Mouse (Mus musculus) lung, postnatal 25 days (tissue): ENCODE results near the gene Nabp1.
"Not testable (repeated sequence)": the region's sequence is repeated elsewhere in the genome, so short reads cannot be mapped to it uniquely, and the experiment has no call there.

Experiments
- DNase-seq: peaks from one replicate; pipeline ENCODE4 v3.0.0; 2022; ENCODE audit warnings: low spot score

Gene Nabp1

GRCm38 (mm10) chr1:51486291-51486690 is 8.1 kb upstream of the Nabp1 start:
- DNase-seq: no peak

DNA sequence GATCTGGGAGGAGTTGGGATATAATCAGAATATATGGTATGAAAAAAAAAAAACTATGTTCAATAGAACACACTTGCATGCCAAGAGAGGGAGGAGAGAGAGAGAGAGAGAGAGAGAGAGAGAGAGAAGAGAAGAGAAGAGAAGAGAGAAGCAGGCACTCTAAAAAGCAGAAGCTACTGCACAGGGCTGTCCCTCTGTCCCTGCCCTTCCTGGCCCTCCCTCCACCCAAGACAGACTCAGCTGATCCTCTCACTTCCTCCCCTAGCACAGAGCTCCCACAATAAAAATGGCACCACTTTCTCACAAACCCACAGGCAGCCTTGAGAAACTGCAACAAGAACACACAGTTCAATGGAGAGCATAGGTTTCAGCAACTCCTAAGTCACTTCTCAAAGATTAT is 2.2 kb upstream of the Nabp1 start:
- DNase-seq: peak; percentile 50

- DNase-seq: no peak
These were observed 1.5 kb upstream of the Nabp1 start for GRCm38 (mm10) chr1:51479691-51480090.

GRCm38 (mm10) chr1:51479027-51479329 is 753 bp upstream of the Nabp1 start:
- no peak for DNase-seq

GRCm38 (mm10) chr1:51477656-51478081 is 556 bp downstream of the Nabp1 start:
- DNase-seq: peak; percentile 36

GRCm38 (mm10) chr1:51476405-51476804 is 1.8 kb downstream of the Nabp1 start:
- peak; percentile 16 for DNase-seq

DNA sequence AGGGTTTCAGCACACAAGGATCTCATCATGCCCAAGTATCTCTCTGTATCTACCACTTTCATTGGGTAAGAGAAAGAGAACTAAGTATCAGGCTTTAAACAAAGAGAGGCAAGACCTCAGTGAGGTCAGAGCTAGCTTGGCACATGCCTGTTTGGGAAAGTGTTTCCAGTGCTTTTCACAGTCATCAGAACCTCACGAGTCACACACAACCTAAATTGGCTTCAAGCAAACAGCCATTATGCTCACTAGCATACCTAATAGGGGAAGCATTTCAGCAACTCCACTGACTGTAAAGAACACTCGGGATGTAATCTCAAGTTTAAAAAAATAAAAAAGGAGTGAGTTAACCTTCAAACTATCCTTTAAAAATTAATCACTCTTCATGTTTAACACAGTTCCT is 10.1 kb downstream of the Nabp1 start:
- no peak for DNase-seq

DNA sequence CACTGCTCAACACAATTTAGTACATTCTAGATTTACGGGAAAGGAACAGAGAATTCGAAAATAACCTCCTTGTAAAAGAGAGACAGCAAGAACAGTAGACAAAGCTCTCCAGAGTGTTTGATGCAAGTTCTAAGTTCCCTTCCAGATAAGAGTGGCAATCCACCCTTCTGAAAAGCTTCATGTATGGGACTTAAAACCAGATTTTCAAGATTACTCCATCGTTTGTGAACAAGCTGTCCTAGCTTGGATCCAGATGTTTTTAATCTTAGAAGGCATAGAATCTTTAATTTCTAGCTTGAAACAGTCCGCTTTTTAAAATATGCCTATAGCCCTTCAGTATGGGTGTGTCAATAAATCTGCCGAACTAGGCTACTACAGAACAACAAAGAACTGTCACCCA is 11.0 kb downstream of the Nabp1 start:
- no peak for DNase-seq

DNA sequence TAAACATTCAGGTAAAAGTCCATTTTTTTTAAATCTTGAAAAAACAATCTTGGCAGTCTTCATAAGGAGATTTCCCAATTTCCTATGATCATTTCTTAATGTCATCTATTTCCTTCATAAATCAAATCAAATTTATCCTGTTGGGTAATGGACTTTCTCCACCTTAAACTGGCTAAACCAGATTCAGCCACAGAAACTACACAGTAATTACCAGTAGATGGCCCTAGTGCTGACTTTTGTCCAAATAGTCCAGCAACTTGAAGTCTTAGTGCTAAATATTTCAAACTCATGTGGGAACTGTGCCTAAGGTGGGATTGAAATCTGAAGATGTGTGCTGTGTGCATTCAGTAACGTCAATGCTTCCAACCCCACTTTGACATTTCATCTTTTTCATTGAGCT is 11.8 kb downstream of the Nabp1 start:
- DNase-seq: peak; percentile 63

DNA sequence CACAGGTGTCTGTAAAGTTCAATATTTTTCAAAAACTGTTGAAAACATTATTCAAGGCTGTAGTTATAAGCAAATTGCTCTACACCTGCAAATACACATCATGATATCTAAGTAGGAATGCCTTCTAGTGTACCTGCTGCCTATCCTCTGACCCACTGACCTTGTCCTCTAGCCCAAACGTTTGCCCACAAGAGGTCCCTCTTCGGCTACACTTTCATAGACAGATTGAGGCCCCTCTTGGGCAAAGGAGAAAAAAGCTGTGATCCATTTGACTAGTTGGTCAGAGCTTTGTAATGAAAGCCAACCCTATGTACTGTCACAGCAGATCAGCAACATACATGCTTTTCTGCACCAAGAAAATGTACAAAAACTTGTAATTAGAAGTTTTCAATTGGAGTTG is 12.9 kb downstream of the Nabp1 start:
- no peak for DNase-seq

- no peak for DNase-seq
These were observed 15.2 kb downstream of the Nabp1 start for GRCm38 (mm10) chr1:51463038-51463437.

DNA sequence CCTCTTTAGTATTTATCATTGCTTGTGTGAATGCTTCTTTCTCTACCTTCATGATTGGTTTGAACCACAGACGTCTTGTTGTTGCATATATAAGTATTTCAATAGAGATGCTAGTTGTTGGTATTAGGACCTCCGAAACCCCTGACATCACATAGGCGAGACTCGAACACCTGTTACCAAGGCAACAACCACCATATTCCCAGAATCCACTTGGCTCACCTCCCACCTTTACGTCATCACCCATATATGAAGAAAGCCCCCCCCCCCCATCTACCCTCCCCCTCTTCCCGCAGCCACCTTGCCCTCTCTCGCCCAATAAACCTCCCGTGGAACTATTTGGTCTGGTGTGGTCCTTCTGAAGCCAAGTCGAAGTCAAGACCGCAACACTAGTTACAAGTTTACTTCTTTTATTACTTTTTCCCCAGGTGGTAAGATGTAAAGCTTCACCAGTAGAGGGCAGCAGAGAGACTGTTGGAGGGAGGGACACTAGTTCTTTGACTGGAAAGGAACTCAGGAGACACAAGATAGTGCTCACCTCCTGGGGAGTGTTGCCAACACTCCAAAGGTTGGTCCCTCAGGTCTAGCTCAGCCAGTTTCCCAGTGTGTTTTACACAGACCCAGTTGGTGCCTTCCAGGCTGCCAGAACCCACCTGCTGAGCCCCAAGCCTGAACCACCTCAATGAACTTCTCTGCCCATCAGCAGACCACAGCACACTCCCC is 19.3 kb downstream of the Nabp1 start:
- DNase-seq: peak; percentile 55

- no peak for DNase-seq
These were observed 20.1 kb downstream of the Nabp1 start for GRCm38 (mm10) chr1:51458089-51458488.

GRCm38 (mm10) chr1:51457249-51457648 is 21.0 kb downstream of the Nabp1 start:
- no peak for DNase-seq

- no peak for DNase-seq
These were observed 29.4 kb downstream of the Nabp1 start for GRCm38 (mm10) chr1:51448789-51449188.

DNA sequence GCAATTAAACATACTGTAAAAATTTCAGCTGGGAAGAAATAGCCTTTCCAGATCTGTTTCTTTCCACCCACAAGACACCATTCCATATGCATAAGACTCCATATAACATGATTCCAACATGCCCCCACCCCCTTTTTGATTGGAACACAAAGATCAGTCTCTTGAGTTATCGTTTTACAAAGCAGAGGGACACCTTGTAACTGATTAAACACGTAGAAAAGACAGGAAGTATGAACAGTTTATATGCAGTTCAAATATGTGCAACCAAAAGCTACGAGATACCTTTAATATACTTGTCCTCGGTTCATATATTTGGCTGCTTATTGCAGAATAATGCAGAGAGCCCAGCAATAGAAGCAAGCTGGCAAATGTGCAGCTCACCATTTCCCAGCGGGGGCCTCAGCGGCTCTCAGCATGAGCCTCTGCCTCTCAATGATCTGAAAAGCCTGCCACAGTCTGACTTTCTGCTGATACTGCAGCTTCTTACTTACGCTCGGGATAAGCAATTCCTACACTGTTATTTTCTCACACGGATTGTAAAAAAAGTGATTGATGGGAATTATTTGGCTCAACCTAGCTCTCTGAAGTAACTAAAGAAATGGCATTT is 32.3 kb downstream of the Nabp1 start:
- no peak for DNase-seq

DNA sequence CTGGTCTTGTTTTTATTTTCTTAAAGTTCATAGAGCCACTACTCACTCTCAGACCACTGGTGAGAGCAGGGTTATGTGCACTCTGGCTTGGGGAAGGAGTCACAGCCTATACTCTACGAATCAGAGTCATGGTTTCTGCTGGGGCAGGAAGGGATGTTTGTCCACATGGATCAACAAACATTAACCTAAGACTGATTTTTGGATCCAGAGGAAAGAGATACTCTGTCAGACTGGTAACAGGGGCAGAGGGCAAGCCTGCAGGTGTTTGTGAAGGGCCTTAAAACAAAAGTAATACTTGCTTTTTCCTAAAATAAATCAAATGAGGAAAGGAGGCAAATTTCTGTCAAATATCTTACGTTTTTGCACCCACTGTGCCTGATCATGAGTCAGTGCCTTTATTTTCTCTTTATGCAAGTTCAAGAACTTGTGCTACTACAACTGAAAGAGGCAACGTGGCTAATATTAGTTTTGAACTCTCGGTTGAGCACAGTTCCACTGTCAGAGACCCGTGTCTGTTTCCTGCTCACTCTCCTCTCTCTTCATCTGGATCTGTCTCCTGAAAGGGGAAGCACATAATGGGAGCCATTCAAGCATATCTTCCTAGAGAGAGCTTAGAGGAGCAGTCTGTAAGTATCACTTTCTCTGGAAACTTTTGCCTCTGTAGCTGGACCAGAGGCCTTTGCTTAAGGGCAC is 32.9 kb downstream of the Nabp1 start:
- no peak for DNase-seq

- DNase-seq: no peak
These were observed 48.5 kb downstream of the Nabp1 start for GRCm38 (mm10) chr1:51429775-51430174.

DNA sequence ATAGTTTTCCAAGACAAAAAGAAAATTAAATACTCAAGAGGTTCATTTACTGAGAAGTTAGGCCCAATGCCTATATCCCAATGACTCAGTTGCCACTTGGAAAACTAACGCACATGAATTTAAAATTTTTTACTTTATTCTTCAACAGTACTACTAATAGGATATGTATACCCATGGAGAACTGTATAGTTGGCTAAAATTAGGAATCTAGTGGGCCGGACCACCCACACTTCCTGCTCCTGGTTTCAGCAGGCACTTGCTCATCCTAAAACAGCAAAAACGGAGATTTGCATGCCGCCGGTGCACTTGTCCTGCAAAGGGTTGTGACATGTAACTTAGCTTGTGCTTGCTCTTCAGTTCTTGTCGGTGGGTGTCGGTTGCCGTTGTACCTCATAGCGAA is 51.9 kb downstream of the Nabp1 start:
- DNase-seq: no peak

DNA sequence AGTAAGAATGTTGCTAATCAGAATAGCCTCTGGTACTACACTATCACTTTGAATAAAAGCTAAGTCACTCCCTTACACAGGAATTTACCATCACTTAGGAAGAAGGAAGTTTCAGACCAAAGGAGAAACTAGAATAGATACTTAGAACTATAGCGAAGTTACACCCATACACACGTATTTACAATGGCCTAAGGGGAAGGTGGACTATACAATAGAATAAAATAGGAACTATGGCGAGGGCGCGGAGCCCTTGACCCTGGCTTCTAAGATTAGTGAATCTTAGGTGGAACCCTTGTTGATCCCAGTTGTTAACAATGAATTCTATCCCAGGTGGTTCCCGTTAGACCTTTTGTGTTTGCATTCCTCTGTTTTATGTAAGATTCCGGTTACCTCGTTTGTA is 57.2 kb downstream of the Nabp1 start:
- not testable (repeated sequence) for DNase-seq

DNA sequence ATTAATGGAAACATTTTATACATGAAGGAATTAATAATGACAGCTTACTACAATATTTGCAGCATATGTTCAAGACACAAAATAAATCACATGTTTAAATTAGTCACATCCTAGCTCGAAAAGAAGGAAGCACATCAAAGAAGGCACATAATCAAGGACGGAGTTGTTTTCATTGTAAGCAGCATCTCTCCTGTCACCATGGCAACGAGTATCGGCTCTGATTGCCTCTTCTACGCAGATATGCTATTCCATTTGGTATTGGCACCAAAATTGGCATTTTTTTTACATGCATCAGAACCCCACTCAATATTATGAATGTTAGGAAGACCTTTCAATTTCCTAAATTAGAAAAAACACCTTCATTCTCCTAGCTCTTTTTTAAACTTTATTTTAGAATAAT is 59.5 kb downstream of the Nabp1 start:
- no peak for DNase-seq
